Mouse (Mus musculus): ENCODE measurements at regions not wholly inside any gene's neighbourhood (a gene's known extent, or its start where the extent isn't known, plus 50 kb on each side); places are given as distances from the start of the nearest gene placed in this dataset.

GRCm38 (mm10) chr2:129911203-129911921 lies 100.8 kb upstream of the Tgm3 start:
- DNase-seq (ENCODE audit: extremely low read depth) = no peak
- H3K9me3 ChIP-seq (replicated peaks; ENCODE audit: low read length) = no peaks in the 10 kb centered on the region
- H3K4me2 ChIP-seq (ENCODE audit: insufficient read depth, low read depth, poor library complexity, severe bottlenecking) = no peak overlapping the region
- H3K27me3 ChIP-seq (replicated peaks) = peaks cover 6% of the 10 kb centered on the region
- H3K27ac ChIP-seq (ENCODE audit: insufficient read depth, low read depth) = no peak overlapping the region
- H3K4me1 ChIP-seq (ENCODE audit: control insufficient read depth in 1 of 2, insufficient read depth in 2 of 2) = no peaks in the 10 kb centered on the region
- H3K36me3 ChIP-seq (replicated peaks in 1 of 2; ENCODE audit: control insufficient read depth in 1 of 2, insufficient read depth in 1 of 2, low read length in 1 of 2) = no peaks in the 10 kb centered on the region
- no peak for TF ChIP-seq ZC3H11A (IDR thresholded peaks at IDR 0.05; ENCODE audit: low read depth, low read length)
- TF ChIP-seq CHD1 (IDR thresholded peaks at IDR 0.05; ENCODE audit: low read depth, low read length) = no peak
- no peak for TF ChIP-seq NELFE (IDR thresholded peaks at IDR 0.05; ENCODE audit: low read depth, low read length)
- TF ChIP-seq TCF12 (IDR thresholded peaks at IDR 0.05; ENCODE audit: low read depth, low read length) = no peak
- no peak for TF ChIP-seq EP300 (IDR thresholded peaks at IDR 0.05; ENCODE audit: low read length)
- no peak for TF ChIP-seq NRF1 (IDR thresholded peaks at IDR 0.05; ENCODE audit: low read depth, low read length)
- no peak for TF ChIP-seq RCOR1 (conservative IDR thresholded peaks at IDR 0.05; ENCODE audit: low read depth, low read length)
- TF ChIP-seq IRF4 (IDR thresholded peaks at IDR 0.05; ENCODE audit: low read depth, low read length) = no peak
- in situ Hi-C loops (cut with MboI; ENCODE audit: low pct_ligation_motif_present, low pct_unique_long_range_greater_than_20kb, low sequenced_read_pairs) (loop anchor here (25.0 kb wide), 1 partner anchor 326 kb away; no protein-coding TSS in a partner anchor), dilution Hi-C loops (cut with MboI; ENCODE audit: extremely low pct_ligation_motif_present, extremely low pct_unique_long_range_greater_than_20kb, low sequenced_read_pairs) (no loop called here)
- no peak overlapping the region for H3K4me3 ChIP-seq (replicated peaks in 1 of 3; ENCODE audit: low read depth in 2 of 3, low read length in 2 of 3, poor library complexity in 1 of 3)
- no peak overlapping the region for H3K9ac ChIP-seq (ENCODE audit: insufficient read depth, low read depth)
- no peaks in the 10 kb centered on the region for H3K79me2 ChIP-seq (replicated peaks; ENCODE audit: control insufficient read depth, extremely low read depth, insufficient read depth, poor library complexity, severe bottlenecking)

GRCm38 (mm10) chr2:129912556-129912955 lies 99.6 kb upstream of the Tgm3 start:
- DNase-seq (ENCODE audit: extremely low read depth) = no peak
- no peaks in the 10 kb centered on the region for H3K4me1 ChIP-seq (ENCODE audit: control insufficient read depth in 1 of 2, insufficient read depth in 2 of 2)
- H3K27ac ChIP-seq (ENCODE audit: insufficient read depth, low read depth) = no peak overlapping the region
- peaks cover 8% of the 10 kb centered on the region for H3K27me3 ChIP-seq (replicated peaks)
- H3K79me2 ChIP-seq (replicated peaks; ENCODE audit: control insufficient read depth, extremely low read depth, insufficient read depth, poor library complexity, severe bottlenecking) = no peaks in the 10 kb centered on the region
- dilution Hi-C loops (cut with MboI; ENCODE audit: extremely low pct_ligation_motif_present, extremely low pct_unique_long_range_greater_than_20kb, low sequenced_read_pairs) = no loop called here
- TF ChIP-seq POLR2AphosphoS2 (IDR thresholded peaks at IDR 0.05; ENCODE audit: low read depth, low read length) = no peak
- H3K9me3 ChIP-seq (replicated peaks; ENCODE audit: low read length) = no peaks in the 10 kb centered on the region
- no peak overlapping the region for H3K4me3 ChIP-seq (replicated peaks in 1 of 3; ENCODE audit: low read depth in 2 of 3, low read length in 2 of 3, poor library complexity in 1 of 3)
- in situ Hi-C loops (cut with MboI; ENCODE audit: low pct_ligation_motif_present, low pct_unique_long_range_greater_than_20kb, low sequenced_read_pairs) = loop anchor here (25.0 kb wide), 1 partner anchor 325 kb away; no protein-coding TSS in a partner anchor
- H3K36me3 ChIP-seq (replicated peaks in 1 of 2; ENCODE audit: control insufficient read depth in 1 of 2, insufficient read depth in 1 of 2, low read length in 1 of 2) = no peaks in the 10 kb centered on the region
- H3K9ac ChIP-seq (ENCODE audit: insufficient read depth, low read depth) = no peak overlapping the region
- no peak overlapping the region for H3K4me2 ChIP-seq (ENCODE audit: insufficient read depth, low read depth, poor library complexity, severe bottlenecking)

GRCm38 (mm10) chr2:129914261-129914660 lies 97.9 kb upstream of the Tgm3 start:
- in situ Hi-C loops (cut with MboI; ENCODE audit: low pct_ligation_motif_present, low pct_unique_long_range_greater_than_20kb, low sequenced_read_pairs) = loop anchor here (25.0 kb wide), 1 partner anchor 323 kb away; no protein-coding TSS in a partner anchor
- dilution Hi-C loops (cut with MboI; ENCODE audit: extremely low pct_ligation_motif_present, extremely low pct_unique_long_range_greater_than_20kb, low sequenced_read_pairs) = no loop called here
- no peaks in the 10 kb centered on the region for H3K36me3 ChIP-seq (replicated peaks in 1 of 2; ENCODE audit: control insufficient read depth in 1 of 2, insufficient read depth in 1 of 2, low read length in 1 of 2)
- DNase-seq (ENCODE audit: extremely low read depth) = no peak
- H3K9ac ChIP-seq (ENCODE audit: insufficient read depth, low read depth) = no peak overlapping the region
- no peak overlapping the region for H3K27ac ChIP-seq (ENCODE audit: insufficient read depth, low read depth)
- peak overlapping the region; percentile 79 for H3K4me2 ChIP-seq (ENCODE audit: insufficient read depth, low read depth, poor library complexity, severe bottlenecking)
- H3K4me3 ChIP-seq (replicated peaks in 1 of 3; ENCODE audit: low read depth in 2 of 3, low read length in 2 of 3, poor library complexity in 1 of 3) = no peak overlapping the region
- no peaks in the 10 kb centered on the region for H3K9me3 ChIP-seq (replicated peaks; ENCODE audit: low read length)
- H3K79me2 ChIP-seq (replicated peaks; ENCODE audit: control insufficient read depth, extremely low read depth, insufficient read depth, poor library complexity, severe bottlenecking) = no peaks in the 10 kb centered on the region
- no peak for TF ChIP-seq ELF1 (IDR thresholded peaks at IDR 0.05; ENCODE audit: low read depth, low read length)
- TF ChIP-seq ZC3H11A (IDR thresholded peaks at IDR 0.05; ENCODE audit: low read depth, low read length) = no peak
- TF ChIP-seq USF1 (IDR thresholded peaks at IDR 0.05; ENCODE audit: low read depth, low read length) = no peak
- TF ChIP-seq CHD2 (IDR thresholded peaks at IDR 0.05; ENCODE audit: low read length) = no peak
- no peak for TF ChIP-seq GABPA (IDR thresholded peaks at IDR 0.05; ENCODE audit: insufficient replicate concordance, low read depth, low read length)
- no peak for TF ChIP-seq POLR2A (IDR thresholded peaks at IDR 0.05; ENCODE audit: low read depth, low read length)
- TF ChIP-seq HCFC1 (IDR thresholded peaks at IDR 0.05; ENCODE audit: low read depth, low read length) = no peak
- TF ChIP-seq JUND (conservative IDR thresholded peaks at IDR 0.05; ENCODE audit: low read depth, low read length) = no peak
- no peak for TF ChIP-seq BHLHE40 (IDR thresholded peaks at IDR 0.05; ENCODE audit: low read depth, low read length)
- no peak for TF ChIP-seq MYC (IDR thresholded peaks at IDR 0.05; ENCODE audit: low read depth, low read length)
- no peak for TF ChIP-seq MXI1 (IDR thresholded peaks at IDR 0.05; ENCODE audit: low read depth, low read length)
- no peak for TF ChIP-seq POLR2AphosphoS2 (IDR thresholded peaks at IDR 0.05; ENCODE audit: low read depth, low read length)
- no peak for TF ChIP-seq TBP (conservative IDR thresholded peaks at IDR 0.05; ENCODE audit: low read depth, low read length)
- TF ChIP-seq ZMIZ1 (IDR thresholded peaks at IDR 0.05; ENCODE audit: low read depth, low read length) = no peak
- TF ChIP-seq RAD21 (IDR thresholded peaks at IDR 0.05; ENCODE audit: low read depth, low read length) = no peak
- no peak for TF ChIP-seq NELFE (IDR thresholded peaks at IDR 0.05; ENCODE audit: low read depth, low read length)
- H3K27me3 ChIP-seq (replicated peaks) = peaks cover 9% of the 10 kb centered on the region
- H3K4me1 ChIP-seq (ENCODE audit: control insufficient read depth in 1 of 2, insufficient read depth in 2 of 2) = no peaks in the 10 kb centered on the region
